Mouse (Mus musculus): ENCODE measurements around the gene Tmem86b.
"Not testable (repeated sequence)": the region's sequence is repeated elsewhere in the genome, so short reads cannot be mapped to it uniquely, and the experiment has no call there.

Gene Tmem86b

DNA sequence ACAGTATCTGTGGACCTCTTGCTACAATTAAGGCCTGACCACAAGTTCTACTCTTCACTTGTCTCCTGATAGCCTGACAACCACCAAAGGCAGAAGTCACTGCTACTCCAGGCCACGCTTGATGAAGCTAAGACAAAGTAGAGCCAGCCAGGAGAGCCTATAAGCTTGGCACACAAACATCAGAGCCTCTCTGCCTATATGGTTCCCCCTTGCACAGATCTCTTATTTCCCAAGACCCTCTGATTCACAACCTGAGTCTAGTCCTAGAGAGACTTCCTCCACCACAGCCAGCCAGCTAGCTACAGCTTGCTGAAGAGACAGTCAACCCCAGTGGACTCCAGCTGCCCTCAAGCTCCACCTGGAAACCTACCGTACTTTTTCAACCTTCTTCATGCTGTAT lies 16.8 kb upstream of the Tmem86b start:
- DNase-seq (ENCODE audit: low spot score in 2 of 2) = no peak

GRCm38 (mm10) chr7:4647291-4647690 lies 16.1 kb upstream of the Tmem86b start:
- DNase-seq (ENCODE audit: low spot score in 2 of 2) = no peak

GRCm38 (mm10) chr7:4646806-4647205 lies 15.6 kb upstream of the Tmem86b start:
- DNase-seq (ENCODE audit: low spot score in 2 of 2) = no peak

GRCm38 (mm10) chr7:4643225-4643624 lies 12.0 kb upstream of the Tmem86b start:
- DNase-seq (ENCODE audit: low spot score in 2 of 2) = no peak

DNA sequence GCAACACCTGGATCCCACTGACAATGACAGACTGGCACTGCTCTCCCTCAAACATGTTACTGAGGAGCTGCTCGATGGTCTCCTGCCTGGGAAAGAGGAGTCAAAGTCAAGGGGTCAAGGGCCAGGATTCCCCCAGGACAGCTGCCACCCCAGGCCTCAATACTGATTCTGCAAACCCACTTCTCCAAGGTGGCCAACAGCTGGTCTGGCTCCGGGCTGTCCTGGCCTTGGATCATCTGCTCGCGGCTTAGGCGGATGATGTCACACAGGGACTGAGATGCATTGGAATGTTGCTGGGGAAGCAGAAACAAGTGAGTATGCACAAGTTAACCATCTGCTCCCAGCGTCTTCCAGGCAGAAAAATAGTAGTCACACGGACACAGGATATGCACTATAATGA lies 10.7 kb upstream of the Tmem86b start:
- no peak for DNase-seq (ENCODE audit: low spot score in 2 of 2)

- DNase-seq (ENCODE audit: low spot score in 2 of 2) = no peak
Observed at GRCm38 (mm10) chr7:4641155-4641554, 9.9 kb upstream of the Tmem86b start.

DNA sequence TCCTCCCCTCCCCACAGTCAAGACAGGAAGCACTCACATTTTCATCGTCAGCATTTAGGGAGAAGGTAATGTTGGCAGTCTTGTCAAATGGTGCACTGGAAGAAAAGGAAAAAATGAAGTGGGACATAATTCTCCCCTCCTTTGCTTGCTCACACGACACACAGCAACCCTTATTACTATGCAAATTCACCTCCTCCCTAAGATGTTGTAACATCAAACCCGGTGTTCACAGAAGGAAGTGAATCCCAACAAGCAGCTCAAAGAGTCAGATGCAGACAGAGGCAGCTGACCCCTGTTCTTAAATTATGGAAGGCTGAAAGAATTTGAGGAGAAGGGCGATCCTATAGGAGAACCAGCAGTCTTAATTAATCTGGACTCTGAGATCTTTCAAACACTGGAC lies 5.0 kb upstream of the Tmem86b start:
- no peak for DNase-seq (ENCODE audit: low spot score in 2 of 2)

DNA sequence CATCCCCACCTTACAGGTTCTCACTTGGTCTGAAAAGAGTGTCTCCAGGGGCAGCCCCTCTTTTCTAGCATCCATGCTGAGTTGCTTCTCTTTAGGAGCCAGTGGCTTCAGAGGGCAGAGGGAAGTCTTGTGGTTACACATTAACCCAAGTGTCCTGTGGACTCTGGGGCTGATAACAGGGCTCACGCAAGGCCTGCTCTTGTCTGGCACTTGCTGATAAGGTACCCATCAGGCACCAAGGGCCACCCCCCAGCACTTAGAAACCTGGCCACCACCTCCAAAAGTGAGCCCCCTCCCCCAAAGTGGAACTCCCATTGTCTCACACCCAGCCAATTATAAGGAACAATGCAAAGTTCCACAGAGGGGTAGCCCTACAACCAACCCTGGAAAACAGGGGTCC lies 1.0 kb downstream of the Tmem86b start:
- DNase-seq (ENCODE audit: low spot score in 2 of 2) = no peak

DNA sequence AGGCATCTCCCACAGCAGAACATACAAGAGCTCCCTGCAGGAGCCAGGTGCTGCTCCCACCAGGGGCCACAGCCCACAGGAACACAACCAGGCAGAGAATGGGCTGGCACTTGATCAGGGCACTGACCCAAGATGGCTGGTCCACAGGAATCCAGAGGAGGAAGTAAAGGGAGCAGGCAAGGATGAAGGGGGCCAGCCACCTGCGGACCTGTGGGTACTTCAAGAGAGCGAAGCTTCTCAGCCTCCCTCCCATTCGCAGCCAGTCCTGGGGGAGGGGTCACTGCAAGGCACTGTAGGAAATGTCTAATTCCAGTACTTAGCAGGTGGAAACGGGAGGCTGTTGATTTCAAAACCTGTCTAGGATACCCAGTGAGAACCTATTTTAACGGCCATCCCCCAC lies 1.6 kb downstream of the Tmem86b start:
- no peak for DNase-seq (ENCODE audit: low spot score in 2 of 2)

GRCm38 (mm10) chr7:4625928-4626327 lies 5.3 kb downstream of the Tmem86b start:
- no peak for DNase-seq (ENCODE audit: low spot score in 2 of 2)

GRCm38 (mm10) chr7:4624343-4624742 lies 6.9 kb downstream of the Tmem86b start:
- no peak for DNase-seq (ENCODE audit: low spot score in 2 of 2)

DNA sequence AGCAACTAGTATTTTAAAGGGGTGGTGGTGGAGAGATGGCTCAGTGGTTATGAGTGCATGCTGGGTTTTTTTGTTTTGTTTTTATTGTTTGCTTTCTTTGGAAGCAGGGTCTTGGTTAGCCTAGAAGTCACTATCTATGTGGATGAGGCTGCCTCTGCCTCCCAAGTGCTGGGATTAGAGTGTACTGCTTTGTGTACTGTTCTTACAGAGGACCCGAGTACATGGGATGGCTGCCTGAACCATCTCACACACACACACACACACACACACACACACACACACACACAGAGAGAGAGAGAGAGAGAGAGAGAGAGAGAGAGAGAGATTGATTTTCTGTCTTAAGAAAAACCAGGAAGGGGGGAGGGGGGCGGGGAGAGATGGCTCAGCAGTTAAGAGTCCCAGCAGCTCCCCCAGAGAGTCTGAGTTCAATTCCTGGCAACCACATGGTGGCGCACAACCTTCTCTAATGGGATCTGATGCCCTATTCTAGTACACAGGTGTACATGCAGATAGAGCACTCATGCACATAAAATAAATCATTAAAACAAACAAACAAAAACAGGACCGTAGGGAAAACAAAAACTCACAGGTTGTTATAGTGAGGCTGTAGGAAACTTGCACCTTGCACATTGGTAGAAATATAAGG lies 7.6 kb downstream of the Tmem86b start:
- peak; percentile 24 to 25 for DNase-seq (ENCODE audit: low spot score in 2 of 2)

DNA sequence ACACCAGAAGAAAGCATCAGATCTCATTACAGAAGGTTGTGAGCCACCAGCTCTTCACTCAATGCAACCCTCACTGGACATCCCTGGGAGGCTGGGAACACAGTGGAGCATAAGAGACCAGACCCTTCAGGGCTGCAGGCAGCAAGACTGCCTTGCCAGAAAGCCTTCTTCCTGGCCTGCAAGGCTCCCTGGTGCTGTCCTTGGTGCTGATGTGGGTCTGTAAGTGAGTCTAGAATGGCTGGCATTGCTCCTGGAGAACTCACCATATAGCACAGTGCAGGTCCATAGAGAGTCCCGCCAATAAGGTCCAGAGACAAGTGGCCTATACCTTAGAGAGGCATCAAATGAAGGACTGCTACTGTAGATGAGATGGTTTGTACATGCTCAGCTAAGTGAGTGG lies 11.2 kb downstream of the Tmem86b start:
- peak in 1 of 2 experiments; percentile 10 for DNase-seq (ENCODE audit: low spot score in 2 of 2)

GRCm38 (mm10) chr7:4613740-4614403 lies 17.4 kb downstream of the Tmem86b start:
- DNase-seq (ENCODE audit: low spot score in 2 of 2) = no peak

GRCm38 (mm10) chr7:4612956-4613355 lies 18.3 kb downstream of the Tmem86b start:
- no peak for DNase-seq (ENCODE audit: low spot score in 2 of 2)

DNA sequence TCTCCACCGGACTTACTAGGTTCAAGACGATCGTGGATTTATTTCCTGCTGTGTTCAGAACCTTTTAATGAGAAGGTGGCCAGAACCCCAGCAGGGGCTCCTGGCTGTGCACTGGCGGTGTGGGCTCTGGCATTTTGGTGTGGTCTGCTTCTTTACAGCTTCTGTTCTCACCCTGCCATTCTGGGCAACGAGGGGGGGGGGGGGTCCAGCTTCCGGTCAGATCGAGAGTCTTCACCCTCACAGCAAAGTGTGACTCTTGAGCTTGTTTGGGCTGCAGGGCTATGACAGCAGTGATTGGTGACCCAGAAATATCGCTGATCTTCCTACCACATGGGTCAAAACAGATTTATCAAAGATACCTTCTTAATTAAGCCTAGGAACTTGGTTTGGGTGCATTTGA lies 18.8 kb downstream of the Tmem86b start:
- no peak for DNase-seq (ENCODE audit: low spot score in 2 of 2)

GRCm38 (mm10) chr7:4611921-4612341 lies 19.3 kb downstream of the Tmem86b start:
- no peak for DNase-seq (ENCODE audit: low spot score in 2 of 2)

DNA sequence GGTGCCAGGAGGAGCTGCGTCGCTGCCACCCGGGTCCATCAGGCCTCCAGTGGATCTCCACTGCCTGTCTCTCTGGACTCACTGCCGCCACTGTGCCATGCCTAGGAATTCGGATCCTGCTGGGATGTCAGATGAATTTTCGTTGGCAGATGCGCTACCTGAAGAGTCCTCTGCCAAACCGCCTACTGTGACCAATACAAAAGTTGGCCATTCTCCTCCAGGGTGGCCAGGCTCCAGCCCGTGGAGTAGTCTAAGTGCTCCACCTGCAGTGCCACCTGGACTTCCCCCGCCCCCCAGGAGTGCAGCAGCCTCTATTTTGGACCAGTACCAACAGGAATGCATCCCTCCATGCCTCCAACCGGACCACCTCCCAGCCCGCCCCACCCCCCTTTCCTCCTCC lies 19.7 kb downstream of the Tmem86b start:
- DNase-seq (ENCODE audit: low spot score in 2 of 2) = no peak

GRCm38 (mm10) chr7:4608002-4608401 lies 23.2 kb downstream of the Tmem86b start:
- no peak for DNase-seq (ENCODE audit: low spot score in 2 of 2)

GRCm38 (mm10) chr7:4603873-4604272 lies 27.3 kb downstream of the Tmem86b start, which contains the start of gene Ptprh:
Ptprh (minus strand) TSS chr7:4604041.
- DNase-seq (ENCODE audit: low spot score in 2 of 2) = no peak

GRCm38 (mm10) chr7:4602969-4603368 lies 28.3 kb downstream of the Tmem86b start:
- DNase-seq (ENCODE audit: low spot score in 2 of 2) = no peak

GRCm38 (mm10) chr7:4597046-4597445 lies 34.2 kb downstream of the Tmem86b start:
- DNase-seq (ENCODE audit: low spot score in 2 of 2) = not testable (repeated sequence)

- DNase-seq (ENCODE audit: low spot score in 2 of 2) = not testable (repeated sequence)
Observed at GRCm38 (mm10) chr7:4581481-4581880, 49.7 kb downstream of the Tmem86b start.
